Mouse (Mus musculus) kidney, embryonic 16.5 days (tissue): ENCODE results near the gene Gpatch2. TPM values are rescaled to one million over a fixed set of nuclear protein-coding genes. Genes with fewer than 3 reads are reported as not detected.
A peak's percentile ranks its signal among the peaks of the same experiment; 100 is the strongest.

Experiments
- ATAC-seq: fragments of 200-750 bp; cut with Nextera tagmentation; 2 replicates; pipeline ENCODE4 v1.8.0; 2017; ENCODE audit warnings: moderate TSS enrichment; ENCODE audit not compliant: low FRiP score, low TSS enrichment
- H3K27ac ChIP-seq: fragments of 300-500 bp; sonication (generic); 2 replicates; pipeline ENCODE4 v1.5.1; 2014; ENCODE audit warnings: low read length
- H3K27me3 ChIP-seq: fragments of 300-500 bp; sonication (generic); 2 replicates; pipeline ENCODE4 v1.6.1; 2014; ENCODE audit warnings: low read length, control low read depth, mixed read lengths; ENCODE audit not compliant: insufficient read depth
- H3K36me3 ChIP-seq: fragments of 300-500 bp; sonication (generic); 2 replicates; pipeline ENCODE4 v1.6.1; 2014; ENCODE audit warnings: low read length, control low read depth, mixed read lengths; ENCODE audit not compliant: insufficient read depth
- H3K4me1 ChIP-seq: fragments of 300-500 bp; sonication (generic); 2 replicates; pipeline ENCODE4 v1.6.1; 2014; ENCODE audit warnings: low read length, control low read depth, mixed read lengths; ENCODE audit not compliant: insufficient read depth
- H3K4me2 ChIP-seq: fragments of 300-500 bp; sonication (generic); replicated peaks from 2 replicates; pipeline ENCODE4 v1.6.1; 2014; ENCODE audit warnings: low read depth, low read length
- H3K4me3 ChIP-seq: fragments of 300-500 bp; sonication (generic); 2 replicates; pipeline ENCODE4 v1.5.1; 2014; ENCODE audit warnings: mild to moderate bottlenecking, low read length
- H3K9ac ChIP-seq: fragments of 300-500 bp; sonication (generic); replicated peaks from 2 replicates; pipeline ENCODE4 v1.6.1; 2014; ENCODE audit warnings: low read length
- H3K9me3 ChIP-seq: fragments of 300-500 bp; sonication (generic); 2 replicates; pipeline ENCODE4 v1.6.1; 2016; ENCODE audit warnings: low read length, control low read depth
- WGBS: fragments of 180-500 bp; shearing (Covaris S2); extraction: QIAGEN DNeasy Blood & Tissue Kit; methylation state at CpG from one replicate; pipeline ENCODE4 v1.1.7; 2014; 5-methylcytosine and 5-hydroxymethylcytosine counted together
- polyA plus RNA-seq: library from polyadenylated mRNA; unstranded; fragments of >200 nt; fragmentation: Nextera tagmentation; extraction: Ambion mirVana; gene quantifications from 2 replicates; pipeline ENCODE4 v1.2.1, GENCODE M21; 2015

Gene Gpatch2
- polyA plus RNA-seq = 19.9 and 21.8 TPM in 2 replicates

DNA sequence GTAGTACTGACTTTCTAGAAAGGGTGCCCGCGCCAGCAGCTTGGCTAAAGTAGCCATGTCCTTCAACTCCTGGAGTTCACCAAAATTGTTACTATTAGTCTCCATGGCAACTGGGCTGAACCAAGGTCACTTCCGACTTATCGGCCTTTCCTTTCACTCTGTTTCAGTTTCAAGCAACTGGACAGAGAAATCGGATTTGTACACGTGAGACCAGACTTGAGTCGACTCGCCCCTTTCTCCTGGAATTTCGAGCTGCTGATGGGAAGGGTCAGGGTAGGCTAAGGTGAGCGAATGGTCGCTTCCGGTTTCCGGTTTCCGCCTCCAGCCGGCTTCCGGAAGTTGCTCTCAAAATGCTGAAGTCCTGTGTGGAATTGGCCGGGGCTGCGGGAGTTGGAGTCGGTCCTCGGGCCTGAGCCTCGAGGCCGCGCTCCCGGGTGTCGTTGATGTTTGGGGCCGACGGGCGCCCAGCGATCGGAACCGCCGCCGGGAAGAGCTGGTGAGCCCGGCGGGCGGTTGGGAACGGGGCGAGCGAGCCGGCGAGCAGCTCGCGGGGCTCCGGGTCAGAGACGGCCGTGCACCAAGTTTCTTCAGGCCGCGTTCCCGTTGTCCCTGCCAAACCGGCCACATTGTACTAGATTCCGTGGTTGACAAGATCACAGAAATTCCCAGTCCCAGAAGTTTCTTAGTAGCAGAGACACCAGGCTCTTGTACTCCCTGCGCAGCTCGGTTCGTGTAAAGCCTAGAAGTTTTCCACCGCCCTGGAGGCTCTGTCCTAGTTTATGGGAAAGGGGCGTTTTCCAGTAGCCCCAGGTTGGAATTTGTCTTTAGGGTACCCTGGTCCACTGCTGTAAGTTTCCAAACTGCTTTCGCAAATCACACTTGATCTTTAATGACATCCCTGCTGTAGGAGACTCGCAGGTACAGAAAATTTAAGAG, at the start of gene Gpatch2, which contains the start of gene Spata17:
Gene Gpatch2 (plus strand): TSS at position 328 of the 936 bp plus-strand sequence.
Gene Spata17 (minus strand): TSS at position 285 of the 936 bp plus-strand sequence.
- WGBS = under 1% methylated on average over 58 of the region's 58 CpGs
- Histone ChIP-seq H3K9ac (peak within 1 kb of the TSS; percentile 89), H3K27ac (peak within 1 kb of the TSS; percentile 93), H3K27me3 (no peaks in the 10 kb centered on the region), H3K4me3 (peak within 1 kb of the TSS; percentile 78), H3K9me3 (no peaks in the 10 kb centered on the region), H3K36me3 (no peaks in the 10 kb centered on the region), H3K4me2 (peak within 1 kb of the TSS; percentile 87), H3K4me1 (peaks cover 11% of the 10 kb centered on the region; the same call in 1 of the 2 replicates)
- ATAC-seq = peak; percentile 91

DNA sequence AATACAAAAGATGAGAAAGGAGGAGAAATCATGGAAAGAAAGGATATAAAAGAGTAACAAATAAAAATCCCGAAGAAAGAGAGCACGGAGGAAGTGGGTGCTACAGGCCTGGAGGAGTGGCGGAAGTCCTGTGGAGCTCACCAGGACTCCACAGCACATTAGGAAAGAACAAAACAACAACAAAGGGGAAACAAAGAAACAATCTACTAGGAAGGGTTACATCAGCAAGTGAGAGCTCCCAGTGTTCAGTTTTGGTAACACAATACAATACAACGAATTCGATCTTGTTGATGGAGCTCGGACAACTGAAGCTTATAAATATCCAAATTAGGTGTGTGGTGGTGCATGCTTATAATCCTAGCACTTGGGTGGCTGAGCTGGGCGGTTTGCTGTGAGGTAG, 45.7 kb upstream of the Gpatch2 start:
- 75% methylated on average over 7 of the region's 7 CpGs for WGBS
- no peak for ATAC-seq
- H3K36me3 ChIP-seq = no peaks in the 10 kb centered on the region

DNA sequence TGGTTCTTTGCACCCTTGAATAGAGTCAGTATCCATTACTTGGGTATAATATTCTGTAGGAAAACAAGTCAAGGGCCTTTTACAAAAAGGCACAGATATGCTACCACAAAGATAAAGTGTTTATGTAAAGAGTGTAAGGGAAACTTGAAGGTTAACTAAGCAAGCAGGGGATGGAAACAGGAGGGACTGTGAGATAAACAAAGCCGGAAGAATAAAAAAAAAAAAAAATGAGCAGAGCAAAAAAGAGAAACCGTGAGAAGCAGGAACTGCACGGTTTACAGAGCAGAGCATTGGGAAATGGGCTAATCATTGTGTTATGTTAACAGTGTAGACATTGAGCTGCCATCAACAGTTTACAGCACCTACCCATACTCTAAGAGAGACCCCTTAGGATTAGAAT, 44.9 kb upstream of the Gpatch2 start:
- Histone ChIP-seq H3K9me3 (no peaks in the 10 kb centered on the region), H3K4me3 (no peak overlapping the region), H3K9ac (no peak overlapping the region), H3K36me3 (no peaks in the 10 kb centered on the region), H3K27ac (no peak overlapping the region), H3K27me3 (no peaks in the 10 kb centered on the region), H3K4me1 (no peaks in the 10 kb centered on the region), H3K4me2 (no peak overlapping the region)
- ATAC-seq = no peak
- 83% methylated on average over 3 of the region's 3 CpGs for WGBS

More for the DNA sequence above, 45.7 kb upstream of the Gpatch2 start:
- no peaks in the 10 kb centered on the region for H3K27me3 ChIP-seq
- no peaks in the 10 kb centered on the region for H3K4me1 ChIP-seq
- no peaks in the 10 kb centered on the region for H3K9me3 ChIP-seq
- no peak overlapping the region for H3K4me2 ChIP-seq
- H3K27ac ChIP-seq = no peak overlapping the region
- H3K9ac ChIP-seq = no peak overlapping the region
- H3K4me3 ChIP-seq = no peak overlapping the region

DNA sequence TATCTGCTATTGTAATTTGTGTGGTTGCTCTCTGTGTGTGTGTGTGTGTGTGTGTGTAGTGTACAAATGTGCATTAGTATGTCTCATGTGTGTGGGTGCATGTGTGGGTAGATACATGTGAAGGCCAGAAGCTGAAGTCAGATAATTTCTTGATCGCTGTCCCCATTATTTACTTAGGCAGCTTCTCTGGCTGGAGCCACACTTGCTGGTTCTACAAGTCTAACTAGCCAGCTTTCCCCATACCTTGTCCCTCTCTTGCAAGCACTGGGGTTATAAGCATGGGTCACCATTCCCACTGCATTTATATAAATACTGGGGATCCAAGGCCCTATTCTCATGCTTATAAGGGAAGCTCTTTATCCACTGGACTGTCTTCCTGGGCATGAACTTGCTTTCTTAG, 39.3 kb upstream of the Gpatch2 start:
- no peak overlapping the region for H3K27ac ChIP-seq
- H3K27me3 ChIP-seq = no peaks in the 10 kb centered on the region
- H3K4me3 ChIP-seq = no peak overlapping the region
- no peaks in the 10 kb centered on the region for H3K36me3 ChIP-seq
- H3K4me1 ChIP-seq = no peaks in the 10 kb centered on the region
- no peaks in the 10 kb centered on the region for H3K9me3 ChIP-seq
- no peak overlapping the region for H3K4me2 ChIP-seq
- ATAC-seq = no peak
- no peak overlapping the region for H3K9ac ChIP-seq
- 89% methylated on average over 1 of the region's 1 CpGs for WGBS

DNA sequence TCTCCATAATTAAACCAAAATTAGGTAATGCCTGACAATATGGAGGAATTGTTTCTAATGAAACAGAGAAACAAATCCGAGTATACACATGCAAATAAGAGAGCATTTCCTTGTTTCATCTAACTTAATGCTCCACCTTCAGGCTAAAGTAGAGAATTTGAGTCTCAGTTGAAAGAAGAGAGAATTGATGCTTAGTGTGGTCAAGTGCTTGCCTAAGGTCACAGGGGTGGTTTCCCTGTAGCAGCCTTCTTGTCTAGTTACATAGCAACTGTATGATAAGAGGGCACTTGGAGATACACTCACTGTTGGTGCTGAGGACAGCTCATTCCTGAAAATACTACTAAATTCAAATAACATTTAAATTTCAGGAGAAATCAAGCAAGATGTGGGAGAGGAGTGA, 36.8 kb upstream of the Gpatch2 start:
- Histone ChIP-seq H3K9me3 (no peaks in the 10 kb centered on the region), H3K9ac (no peak overlapping the region), H3K4me2 (no peak overlapping the region), H3K27ac (no peak overlapping the region), H3K4me3 (no peak overlapping the region), H3K36me3 (no peaks in the 10 kb centered on the region), H3K4me1 (no peaks in the 10 kb centered on the region), H3K27me3 (no peaks in the 10 kb centered on the region)
- WGBS = 76% methylated on average over 1 of the region's 1 CpGs
- ATAC-seq = no peak

DNA sequence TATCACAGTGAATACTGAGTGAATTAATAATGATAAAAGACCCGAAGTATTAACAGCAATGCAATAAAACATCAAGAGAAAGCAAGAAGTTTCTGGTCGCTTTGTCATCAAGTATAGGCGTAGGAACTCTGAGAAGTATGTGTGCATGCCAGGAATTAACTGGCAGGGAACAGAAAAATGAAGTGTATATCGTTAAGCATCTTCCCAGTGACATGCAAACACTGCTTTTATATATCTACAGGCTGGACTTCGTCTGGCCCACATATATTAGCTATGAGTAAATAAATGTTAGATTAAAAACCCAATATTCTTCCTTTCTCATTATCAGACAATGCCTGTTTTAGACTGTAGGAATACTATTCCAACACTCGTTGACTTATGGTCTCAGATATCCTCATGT, 9.8 kb upstream of the Gpatch2 start:
- no peak for ATAC-seq
- 75% methylated on average over 6 of the region's 6 CpGs for WGBS

DNA sequence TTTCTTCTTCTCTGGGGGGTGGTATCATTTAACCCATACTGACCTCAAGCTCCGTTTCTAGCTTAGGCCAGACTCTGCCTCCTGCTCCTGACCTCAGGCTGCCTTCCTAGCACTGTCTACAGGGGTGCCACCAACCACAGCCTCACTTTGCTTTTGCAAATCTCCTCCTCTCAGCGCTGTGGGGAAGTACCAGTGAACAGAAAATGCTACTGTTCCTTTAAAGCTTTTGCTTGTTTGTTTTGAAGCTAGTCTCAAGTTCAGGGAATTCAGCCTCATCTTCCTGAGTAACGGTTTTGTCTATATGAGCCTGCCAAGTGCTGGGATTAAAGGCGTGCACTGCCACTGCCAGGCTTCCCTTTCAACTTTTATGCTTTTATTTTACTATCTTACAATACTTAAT, 5.8 kb upstream of the Gpatch2 start:
- WGBS = 52% methylated on average over 4 of the region's 4 CpGs
- H3K4me1 ChIP-seq = no peaks in the 10 kb centered on the region
- no peaks in the 10 kb centered on the region for H3K9me3 ChIP-seq
- H3K27ac ChIP-seq = no peak overlapping the region
- H3K4me2 ChIP-seq = no peak overlapping the region
- ATAC-seq = no peak
- H3K36me3 ChIP-seq = no peaks in the 10 kb centered on the region
- H3K9ac ChIP-seq = no peak overlapping the region
- H3K4me3 ChIP-seq = no peak overlapping the region
- H3K27me3 ChIP-seq = no peaks in the 10 kb centered on the region

More for the DNA sequence above, 9.8 kb upstream of the Gpatch2 start:
- Histone ChIP-seq H3K27ac (no peak overlapping the region), H3K9me3 (no peaks in the 10 kb centered on the region), H3K36me3 (no peaks in the 10 kb centered on the region), H3K4me1 (no peaks in the 10 kb centered on the region), H3K4me3 (no peak overlapping the region), H3K4me2 (no peak overlapping the region), H3K9ac (no peak overlapping the region), H3K27me3 (no peaks in the 10 kb centered on the region)

DNA sequence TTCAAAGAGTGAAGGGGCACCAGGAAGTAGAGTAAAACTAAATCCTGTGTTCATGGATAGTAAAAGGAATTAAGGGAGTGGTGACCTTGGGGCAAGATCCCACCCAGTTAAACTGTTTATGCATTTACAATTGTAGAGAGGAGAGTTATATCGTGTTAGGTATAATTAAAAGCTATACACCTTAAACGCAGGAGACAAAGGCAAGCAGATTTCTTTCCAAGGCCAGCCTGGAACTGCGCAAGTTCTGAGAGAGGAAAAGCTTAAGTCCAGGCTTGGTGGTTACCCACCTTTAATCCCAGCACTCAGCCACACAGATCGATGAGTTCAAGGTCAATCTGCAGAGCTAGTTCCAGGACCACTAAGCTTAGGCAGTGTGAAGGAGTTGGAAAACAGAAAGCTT, 4.6 kb upstream of the Gpatch2 start:
- ATAC-seq = no peak
- Histone ChIP-seq H3K4me3 (no peak overlapping the region), H3K36me3 (no peaks in the 10 kb centered on the region), H3K4me2 (no peak overlapping the region), H3K9ac (no peak overlapping the region), H3K4me1 (0 out of 2 replicates have a peak, but pooled peaks cover 2% of the 10 kb centered on the region), H3K27me3 (no peaks in the 10 kb centered on the region), H3K9me3 (no peaks in the 10 kb centered on the region), H3K27ac (no peak overlapping the region)
- WGBS = 85% methylated on average over 4 of the region's 4 CpGs

DNA sequence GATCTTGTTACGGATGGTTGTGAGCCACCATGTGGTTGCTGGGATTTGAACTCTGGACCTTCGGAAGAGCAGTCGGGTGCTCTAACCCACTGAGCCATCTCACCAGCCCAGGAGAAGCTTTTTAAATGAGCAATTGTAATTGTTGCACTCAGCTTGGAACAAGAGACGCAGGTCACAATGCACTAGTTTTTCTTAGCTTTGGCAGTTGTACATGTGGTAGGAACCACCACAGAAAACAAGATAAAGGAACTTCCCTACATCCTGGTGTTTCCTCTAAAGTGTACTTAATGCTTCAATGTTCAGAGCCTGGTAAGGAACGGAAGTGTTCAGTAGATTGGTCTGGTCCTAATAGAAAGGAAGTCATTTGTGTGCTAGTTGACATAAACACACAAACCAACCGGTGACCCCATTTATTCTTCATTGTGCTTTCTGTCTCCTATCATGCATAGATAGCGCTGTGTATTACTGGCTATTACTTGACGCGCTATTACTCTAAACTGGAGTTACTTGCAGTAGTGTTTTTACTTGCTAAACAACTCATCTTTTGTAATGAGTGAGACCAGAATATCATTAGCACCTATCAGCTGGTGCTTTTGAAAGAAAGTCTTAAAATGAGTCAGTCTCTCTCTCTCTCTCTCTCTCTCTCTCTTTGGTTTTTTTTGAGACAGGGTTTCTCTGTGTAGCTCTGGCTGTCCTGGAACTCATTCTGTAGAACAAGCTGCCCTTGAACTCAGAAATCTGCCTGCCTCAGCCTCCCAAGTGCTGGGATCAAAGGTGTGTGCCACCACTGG, 1.5 kb downstream of the Gpatch2 start:
- H3K27ac ChIP-seq = no peak overlapping the region
- H3K36me3 ChIP-seq = no peaks in the 10 kb centered on the region
- no peaks in the 10 kb centered on the region for H3K9me3 ChIP-seq
- peaks cover 14% of the 10 kb centered on the region; the same call in 1 of the 2 replicates for H3K4me1 ChIP-seq
- no peak overlapping the region for H3K4me2 ChIP-seq
- no peak overlapping the region for H3K9ac ChIP-seq
- H3K4me3 ChIP-seq = no peak overlapping the region
- H3K27me3 ChIP-seq = no peaks in the 10 kb centered on the region
- 87% methylated on average over 9 of the region's 9 CpGs for WGBS
- ATAC-seq = no peak
